Mouse (Mus musculus) liver, embryonic 14.5 days (tissue): Measurements from ENCODE around the gene Syne4. TPM values are rescaled to one million over a fixed set of nuclear protein-coding genes. Genes with fewer than 3 reads are reported as not detected.

Experiments used
- ATAC-seq: fragments of 200-750 bp; cut with Nextera tagmentation; 2 replicates; pipeline ENCODE4 v1.8.0; 2017; ENCODE audit warnings: moderate number of reproducible peaks, mild to moderate bottlenecking, moderate library complexity; ENCODE audit not compliant: insufficient read depth
- DNase-seq, 3 experiments: peaks; one replicate each; pipeline ENCODE4 v3.0.0-alpha.2; 2012 to 2013; ENCODE audit warnings: low read depth in 3 of 3, low spot score in 3 of 3
- H3K27ac ChIP-seq: fragments of 300-500 bp; sonication (generic); 2 replicates; pipeline ENCODE4 v1.5.1; 2014; ENCODE audit warnings: moderate library complexity, mild to moderate bottlenecking, control low read depth, inconsistent platforms
- H3K27me3 ChIP-seq: fragments of 300-500 bp; sonication (generic); 2 replicates; pipeline ENCODE4 v1.6.1; 2014; ENCODE audit warnings: mild to moderate bottlenecking, low read length, moderate library complexity; ENCODE audit not compliant: control insufficient read depth, insufficient read depth
- H3K36me3 ChIP-seq: fragments of 300-500 bp; sonication (generic); replicated peaks from 2 replicates; pipeline ENCODE4 v1.6.1; 2014; ENCODE audit warnings: low read depth; ENCODE audit not compliant: control insufficient read depth, insufficient read depth
- H3K4me1 ChIP-seq, 2 experiments: fragments of 200-500 bp in 1 of 2; fragments of 300-500 bp in 1 of 2; sonication (generic) in 1 of 2; replicated peaks; 2 replicates each; pipeline ENCODE4 v1.6.1; 2012 to 2014; ENCODE audit warnings: antibody characterized with exemption in 1 of 2, inconsistent platforms in 1 of 2, low read length in 1 of 2; ENCODE audit not compliant: control insufficient read depth in 2 of 2, insufficient read depth in 2 of 2
- H3K4me2 ChIP-seq: fragments of 300-500 bp; sonication (generic); 2 replicates; pipeline ENCODE4 v1.6.1; 2014; ENCODE audit warnings: low read depth, mild to moderate bottlenecking, control low read depth, moderate library complexity
- H3K4me3 ChIP-seq, 2 experiments: fragments of 200-500 bp in 1 of 2; fragments of 300-500 bp in 1 of 2; sonication (generic) in 1 of 2; 2 replicates each; pipeline ENCODE4 v1.5.1; 2012 to 2014; ENCODE audit warnings: low read depth in 2 of 2, low read length in 2 of 2, mild to moderate bottlenecking in 2 of 2, control low read depth in 1 of 2, inconsistent platforms in 1 of 2, moderate library complexity in 1 of 2; ENCODE audit not compliant: insufficient read depth in 1 of 2
- H3K9ac ChIP-seq: fragments of 300-500 bp; sonication (generic); replicated peaks from 2 replicates; pipeline ENCODE4 v1.6.1; 2014; ENCODE audit warnings: mild to moderate bottlenecking, control low read depth, moderate library complexity
- H3K9me3 ChIP-seq: fragments of 300-500 bp; sonication (generic); 2 replicates; pipeline ENCODE4 v1.6.1; 2016; ENCODE audit warnings: low read length, mixed read lengths; ENCODE audit not compliant: control insufficient read depth
- CTCF ChIP-seq: IDR thresholded peaks from 2 replicates; pipeline ENCODE4 v1.5.1; 2016; ENCODE audit warnings: antibody characterized with exemption, low read depth, control low read depth
- EP300 ChIP-seq: IDR thresholded peaks from 2 replicates; pipeline ENCODE4 v1.6.1; 2016; ENCODE audit warnings: antibody characterized with exemption, low read depth
- WGBS: fragments of 180-500 bp; shearing (Covaris S2); extraction: QIAGEN DNeasy Blood & Tissue Kit; methylation state at CpG from one replicate; pipeline ENCODE4 v1.1.7; 2014; ENCODE audit not compliant: insufficient replicate concordance; 5-methylcytosine and 5-hydroxymethylcytosine counted together
- polyA plus RNA-seq, 2 experiments: library from polyadenylated mRNA; depleted of rRNA in 1 of 2; stranded (reverse) in 1 of 2; unstranded in 1 of 2; fragments of >200 nt; fragmentation: Nextera tagmentation in 1 of 2; extraction: Ambion mirVana in 1 of 2; gene quantifications; 2 replicates each; pipeline versions ENCODE4 v1.2.1 to v1.2.3; 2012 to 2014

Syne4 gene
- polyA plus RNA-seq, 2 experiments: 7.6 to 11.1 TPM

- peaks cover 5 to 6% of the 10 kb centered on the region in 2 experiments; a peak in 3 of 4 replicates for H3K4me1 ChIP-seq
- ATAC-seq (no peak), DNase-seq (no peak)
- H3K4me3 ChIP-seq: no peak overlapping the region
- H3K9me3 ChIP-seq: no peaks in the 10 kb centered on the region
- no peak overlapping the region for H3K27ac ChIP-seq
- no peaks in the 10 kb centered on the region for H3K36me3 ChIP-seq
- no peak overlapping the region for H3K9ac ChIP-seq
- H3K4me2 ChIP-seq: no peak overlapping the region
- no peaks in the 10 kb centered on the region for H3K27me3 ChIP-seq
- no peak for TF ChIP-seq CTCF
- TF ChIP-seq EP300: no peak
These were observed 11.8 kb downstream of the Syne4 start for GRCm38 (mm10) chr7:30326427-30326826.

- TF ChIP-seq EP300 (no peak), CTCF (no peak)
- WGBS: 61% methylated on average over 15 of the region's 15 CpGs
- H3K27ac ChIP-seq: no peak overlapping the region
- peaks cover 5 to 6% of the 10 kb centered on the region in 2 experiments; a peak in 3 of 4 replicates for H3K4me1 ChIP-seq
- H3K9me3 ChIP-seq: no peaks in the 10 kb centered on the region
- no peaks in the 10 kb centered on the region for H3K36me3 ChIP-seq
- ATAC-seq (no peak), DNase-seq (no peak)
- no peaks in the 10 kb centered on the region for H3K27me3 ChIP-seq
- H3K4me3 ChIP-seq: no peak overlapping the region
- H3K4me2 ChIP-seq: no peak overlapping the region
- no peak overlapping the region for H3K9ac ChIP-seq
These were observed 12.5 kb downstream of the Syne4 start for GRCm38 (mm10) chr7:30327140-30327539.

DNA sequence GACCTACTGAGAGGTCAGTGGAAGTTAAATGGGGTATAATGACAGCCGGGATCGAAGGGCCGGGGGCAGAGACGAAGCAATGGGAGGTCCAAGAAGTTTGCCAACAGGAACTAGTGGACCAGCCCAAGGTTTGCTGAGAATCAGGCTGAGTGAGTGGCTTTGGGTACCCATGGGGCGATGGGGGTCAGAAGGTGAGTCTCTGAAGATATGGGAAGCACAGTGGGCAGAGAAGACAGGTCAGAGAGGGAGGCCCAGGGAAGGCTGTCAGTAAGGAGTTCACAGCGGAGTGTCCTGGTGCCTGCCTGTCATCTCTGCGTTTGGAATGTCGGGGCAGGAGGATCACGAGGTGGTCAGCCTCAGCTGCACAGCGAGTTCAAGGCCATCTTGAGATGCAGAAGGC, 13.8 kb downstream of the Syne4 start:
- H3K4me3 ChIP-seq: no peak overlapping the region
- H3K9ac ChIP-seq: no peak overlapping the region
- no peaks in the 10 kb centered on the region for H3K36me3 ChIP-seq
- no peaks in the 10 kb centered on the region for H3K9me3 ChIP-seq
- H3K27ac ChIP-seq: no peak overlapping the region
- peaks cover 0 to under 1% of the 10 kb centered on the region in 2 experiments; a peak in 1 of 4 replicates for H3K4me1 ChIP-seq
- DNase-seq (no peak), ATAC-seq (no peak)
- TF ChIP-seq CTCF: no peak
- TF ChIP-seq EP300: no peak
- H3K4me2 ChIP-seq: no peak overlapping the region
- 35% methylated on average over 10 of the region's 10 CpGs for WGBS
- H3K27me3 ChIP-seq: no peaks in the 10 kb centered on the region

DNA sequence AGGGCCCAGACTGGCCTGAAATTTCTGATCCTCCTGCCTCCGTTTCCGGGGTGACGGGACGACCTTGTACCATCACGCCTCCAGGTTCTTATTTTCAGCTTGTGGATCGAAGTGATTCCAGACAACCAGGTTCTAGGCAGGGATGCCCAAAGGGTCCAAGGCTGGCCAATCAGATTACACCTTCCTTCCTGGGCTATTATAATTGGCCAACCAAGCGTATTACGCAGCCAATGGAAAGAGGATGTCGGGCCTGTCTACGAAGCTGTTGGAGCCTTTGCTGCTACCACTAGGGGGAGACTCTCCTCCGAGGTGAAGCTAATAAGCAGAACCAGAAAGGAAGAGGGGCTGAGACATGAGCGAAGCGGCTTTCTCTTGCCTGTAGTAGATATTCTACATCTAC, 17.3 kb downstream of the Syne4 start:
- Histone ChIP-seq H3K9me3 (no peaks in the 10 kb centered on the region), H3K36me3 (no peaks in the 10 kb centered on the region), H3K27ac (no peak overlapping the region), H3K4me3 (no peak overlapping the region), H3K4me1 (peaks cover 0 to 4% of the 10 kb centered on the region in 2 experiments; a peak in 1 of 4 replicates), H3K27me3 (no peaks in the 10 kb centered on the region; the same call in 1 of the 2 replicates), H3K9ac (no peak overlapping the region), H3K4me2 (no peak overlapping the region)
- ATAC-seq (peak; percentile 69; the same call in 1 of the 2 replicates), DNase-seq (peak; percentile 53 to 58 (median 55))
- TF ChIP-seq EP300 (no peak), CTCF (peak; percentile 87)
- 8% methylated on average over 13 of the region's 13 CpGs for WGBS

DNA sequence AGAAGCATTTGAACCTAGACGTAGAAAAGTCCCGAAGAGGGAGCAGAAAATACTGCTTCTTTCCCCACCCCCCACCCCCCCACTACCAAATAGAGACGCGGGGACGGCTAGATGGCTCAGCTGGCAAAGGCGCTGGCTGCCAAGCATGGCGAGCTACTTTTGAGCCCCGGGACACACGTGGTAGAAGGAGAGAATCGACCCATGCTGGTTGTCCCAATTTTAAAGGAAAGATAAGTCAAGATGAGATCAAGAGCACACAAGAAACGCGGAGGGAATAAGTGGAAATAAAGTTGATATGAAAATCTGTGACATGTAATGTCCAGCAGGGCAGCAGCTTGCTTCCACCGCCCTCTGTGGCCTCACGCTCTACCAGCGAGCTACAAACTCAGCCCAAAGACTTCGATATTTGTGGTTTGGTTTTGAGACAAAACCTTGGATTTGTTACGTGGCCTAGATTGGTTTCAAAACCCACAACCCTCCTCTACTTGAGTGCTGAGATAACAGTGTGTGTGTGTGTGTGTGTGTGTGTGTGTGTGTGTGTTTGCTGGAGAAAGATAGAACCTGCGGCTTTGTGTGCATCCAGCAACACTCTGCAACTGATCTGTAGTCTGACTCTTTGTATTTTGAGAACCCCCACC, 18.1 kb downstream of the Syne4 start:
- Histone ChIP-seq H3K4me3 (no peak overlapping the region), H3K9ac (no peak overlapping the region), H3K36me3 (no peaks in the 10 kb centered on the region), H3K4me2 (no peak overlapping the region), H3K27me3 (no peaks in the 10 kb centered on the region; the same call in 1 of the 2 replicates), H3K27ac (no peak overlapping the region), H3K4me1 (peaks cover 0 to 4% of the 10 kb centered on the region in 2 experiments; a peak in 1 of 4 replicates), H3K9me3 (no peaks in the 10 kb centered on the region)
- DNase-seq (no peak), ATAC-seq (no peak)
- no peak for TF ChIP-seq CTCF
- TF ChIP-seq EP300: no peak
- WGBS: 42% methylated on average over 18 of the region's 18 CpGs
